Mouse (Mus musculus) layer of hippocampus, adult 8-10 months (tissue): Measurements from ENCODE around the gene Commd7. TPM values are rescaled to one million over a fixed set of nuclear protein-coding genes. Genes with fewer than 3 reads are reported as not detected.
"Not testable (repeated sequence)": the region's sequence is repeated elsewhere in the genome, so short reads cannot be mapped to it uniquely, and the experiment has no call there.

Experiments used
- DNase-seq, 2 experiments: peaks; one replicate each; pipeline ENCODE4 v3.0.0; 2022; ENCODE audit warnings: low spot score in 2 of 2
- total RNA-seq, 4 experiments: library from RNA; stranded (reverse); gene quantifications; 2 replicates each; pipeline ENCODE4 v1.2.4; 2022

Gene Commd7
- 10 to 100 TPM; 26.1 to 35.8 (median 29.9) TPM for total RNA-seq

DNA sequence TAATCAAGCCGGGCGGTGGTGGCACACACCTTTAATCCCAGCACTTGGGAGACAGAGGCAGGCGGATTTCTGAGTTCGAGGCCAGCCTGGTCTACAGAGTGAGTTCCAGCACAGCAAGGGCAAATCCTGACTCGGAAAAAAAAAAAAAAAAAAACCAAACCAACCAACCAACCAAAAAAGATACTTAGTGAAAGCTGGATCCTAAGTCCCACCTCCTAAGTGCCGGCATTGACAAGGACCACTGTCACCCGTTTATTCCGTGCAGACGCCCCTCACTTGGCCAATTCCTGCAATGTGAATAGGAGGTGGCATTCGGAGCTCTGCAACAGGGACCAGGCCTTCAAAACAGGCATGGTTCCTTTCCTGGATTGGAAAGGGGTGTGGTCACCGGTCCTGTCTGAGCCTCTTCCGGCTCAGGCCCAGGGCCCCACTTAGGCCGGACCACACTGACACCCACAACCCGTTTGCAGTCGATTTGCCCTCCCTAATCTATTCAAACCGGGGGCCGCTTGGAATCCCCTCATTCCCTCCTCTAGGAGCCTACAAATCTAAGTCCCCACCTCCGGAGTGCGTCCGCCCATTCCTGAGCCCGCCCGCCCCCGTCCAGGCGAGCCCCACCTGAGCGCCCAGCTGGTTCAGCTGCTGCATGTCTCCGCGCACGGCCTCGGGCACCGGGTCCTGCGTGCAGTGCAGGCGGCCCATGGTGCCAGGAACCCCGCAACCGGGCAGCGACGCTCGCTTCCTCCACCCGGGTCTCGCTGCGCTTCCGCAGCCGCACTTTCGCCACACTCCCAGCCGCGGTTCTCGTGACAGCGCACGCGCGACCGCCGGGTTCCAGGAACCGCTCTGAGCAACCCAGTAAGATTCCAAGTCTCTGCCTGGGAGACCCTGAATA, at the start of gene Commd7:
Gene Commd7, minus strand, starts transcription at position 806 of the 895 bp plus-strand sequence.
- peak; percentile 57 to 84 for DNase-seq

DNA sequence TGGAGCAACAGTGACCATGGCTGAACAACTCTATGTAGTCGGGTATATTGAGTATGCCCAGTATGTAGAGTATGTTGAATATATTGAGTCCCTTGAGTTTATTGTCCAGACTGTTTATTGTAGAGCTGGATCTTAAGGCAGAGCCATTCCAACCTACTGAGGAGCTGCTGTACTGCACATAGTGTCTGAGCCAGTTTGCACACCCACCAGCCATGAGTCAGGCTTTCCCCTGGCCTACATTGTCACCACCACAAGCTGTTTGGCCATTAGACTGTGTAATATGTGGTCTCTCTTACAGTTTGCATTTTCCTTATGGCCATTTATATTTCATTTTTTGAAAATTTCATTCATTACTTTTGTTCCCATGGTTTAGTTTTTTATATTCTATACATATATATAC, 47.4 kb upstream of the Commd7 start:
- DNase-seq, result peak in 1 of 2 experiments; percentile 28

DNA sequence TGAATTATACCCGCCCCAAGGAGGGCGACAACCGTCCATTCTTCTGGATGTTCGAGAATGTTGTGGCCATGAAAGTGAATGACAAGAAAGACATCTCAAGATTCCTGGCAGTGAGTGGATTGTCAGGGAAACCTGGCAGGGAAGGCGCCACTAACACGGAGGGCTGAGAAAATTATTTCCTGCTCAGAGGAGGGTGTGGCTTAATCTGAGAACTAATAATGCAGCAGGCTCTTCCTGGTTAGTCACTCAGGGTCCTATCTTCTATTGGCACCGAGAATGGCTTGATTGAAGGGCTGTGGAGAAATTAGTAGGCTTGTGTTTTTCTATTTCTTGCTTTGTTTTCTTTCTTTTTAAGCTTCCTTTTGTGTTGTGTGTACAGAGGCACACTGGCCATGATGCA, 45.0 kb upstream of the Commd7 start:
- no peak for DNase-seq

DNA sequence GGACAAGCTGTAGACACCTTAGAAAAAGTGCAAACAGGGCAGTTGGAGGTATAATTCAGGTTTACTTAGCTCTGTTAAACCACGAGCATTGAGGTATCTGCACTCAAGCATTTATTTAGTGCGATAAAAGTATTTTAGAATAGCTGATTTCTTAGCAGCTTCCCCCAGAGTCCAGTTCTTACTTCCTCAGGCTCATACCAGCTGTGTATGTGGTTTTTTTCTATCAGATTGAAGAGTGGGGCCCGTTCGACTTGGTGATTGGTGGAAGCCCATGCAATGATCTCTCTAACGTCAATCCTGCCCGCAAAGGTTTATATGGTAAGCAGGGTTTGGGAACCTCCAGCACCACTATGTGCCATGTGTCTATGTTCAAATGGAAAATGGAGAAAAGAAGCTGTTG, 44.4 kb upstream of the Commd7 start:
- no peak for DNase-seq

DNA sequence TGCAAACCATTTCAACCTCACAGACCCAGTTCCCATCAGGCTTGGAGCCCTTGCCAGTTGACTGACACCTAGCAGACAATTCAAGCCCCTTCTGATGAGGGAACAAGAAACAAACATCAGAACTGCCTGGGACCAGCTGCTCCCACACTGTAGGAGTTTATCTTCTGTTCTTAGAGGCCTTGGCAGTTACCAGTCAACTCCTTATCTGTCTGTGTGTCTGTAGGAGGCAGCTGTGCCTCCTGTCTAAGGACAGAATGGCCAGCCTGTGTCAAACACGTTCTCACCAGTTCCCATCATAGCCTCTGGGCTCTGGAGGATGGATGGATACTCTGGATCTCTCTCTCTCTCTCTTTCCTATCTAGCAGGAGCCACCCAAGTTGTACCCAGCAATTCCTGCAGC, 42.8 kb upstream of the Commd7 start:
- DNase-seq, result not testable (repeated sequence)

DNA sequence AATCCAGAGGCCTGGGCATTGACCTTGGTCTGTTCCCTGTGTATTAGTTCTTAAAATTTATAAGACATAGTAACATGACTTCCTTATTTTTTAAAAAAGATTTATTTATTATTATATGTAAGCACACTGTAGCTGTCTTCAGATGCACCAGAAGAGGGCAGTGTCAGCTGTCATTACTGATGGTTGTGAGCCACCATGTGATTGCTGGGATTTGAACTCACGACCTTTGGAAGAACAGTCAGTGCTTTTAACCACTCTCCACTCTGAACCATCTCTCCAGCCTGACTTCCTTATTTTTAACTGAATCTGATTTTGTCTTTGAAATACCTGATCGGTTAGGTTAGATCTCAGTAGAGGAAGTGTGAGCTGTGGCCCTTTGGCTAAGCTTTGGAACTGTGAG, 40.0 kb upstream of the Commd7 start:
- no peak for DNase-seq

DNA sequence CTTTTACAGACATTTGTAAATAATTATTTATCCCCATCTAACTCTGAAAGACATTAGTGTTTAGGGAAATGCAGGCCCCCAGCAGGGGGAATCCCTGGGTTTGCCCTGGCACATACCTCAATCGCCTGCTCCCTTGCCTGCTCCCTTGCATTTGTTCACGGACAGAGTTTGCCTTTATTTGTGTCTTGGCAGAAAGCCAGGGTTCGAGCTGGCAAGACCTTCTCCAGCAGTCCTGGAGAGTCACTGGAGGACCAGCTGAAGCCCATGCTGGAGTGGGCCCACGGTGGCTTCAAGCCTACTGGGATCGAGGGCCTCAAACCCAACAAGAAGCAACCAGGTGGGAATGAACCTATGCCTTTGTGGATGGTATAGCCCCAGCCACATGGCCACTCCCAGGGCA, 37.5 kb upstream of the Commd7 start:
- DNase-seq, result peak in 1 of 2 experiments; percentile 6

DNA sequence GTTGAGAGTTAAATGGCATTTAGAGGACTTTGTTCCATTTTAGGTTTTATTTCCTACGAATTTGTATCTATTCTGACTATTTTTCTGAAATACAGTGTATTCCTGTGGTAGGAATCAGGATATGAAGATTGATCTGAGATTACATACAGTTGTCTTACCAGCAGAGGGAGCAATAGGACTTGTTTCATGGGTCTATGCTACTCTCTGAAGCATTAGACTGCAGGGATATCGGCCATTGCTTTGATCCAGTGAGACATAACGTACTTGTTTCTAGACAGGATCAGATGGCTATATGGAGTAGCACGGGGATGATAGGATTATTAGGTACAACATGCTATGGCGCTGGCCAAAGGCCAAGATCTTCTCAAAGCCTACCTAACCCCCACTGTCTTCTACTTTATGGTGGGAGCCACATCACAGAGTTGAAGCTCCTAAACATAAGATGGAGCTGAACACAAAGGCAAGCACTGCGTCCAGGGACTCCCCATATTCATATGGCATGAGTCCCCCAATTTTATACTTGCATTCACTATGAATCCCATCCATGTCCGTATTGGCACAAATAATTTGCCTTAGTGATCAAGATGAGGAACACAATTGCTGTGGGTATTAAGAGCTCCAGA, 36.3 kb upstream of the Commd7 start:
- peak in 1 of 2 experiments; percentile 15 for DNase-seq

DNA sequence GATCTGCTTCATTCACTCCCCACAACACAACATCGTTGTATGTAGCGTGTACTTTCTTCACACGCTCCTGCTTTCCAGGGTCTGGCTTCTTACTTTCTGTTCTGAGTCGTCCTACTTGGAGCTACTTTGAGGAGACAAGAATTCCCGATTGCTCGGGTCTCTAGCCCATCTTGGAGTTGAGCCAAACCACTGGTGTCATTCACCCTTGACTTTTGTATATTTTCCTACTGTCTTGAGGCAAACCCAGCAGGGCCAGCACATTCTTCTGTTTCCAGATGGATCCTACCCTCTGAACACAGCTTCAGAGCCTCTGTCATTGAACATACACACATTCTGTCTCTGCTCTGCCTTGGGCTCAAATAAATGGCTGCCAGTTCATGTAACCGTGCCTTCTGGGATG, 32.8 kb upstream of the Commd7 start:
- DNase-seq, result no peak

DNA sequence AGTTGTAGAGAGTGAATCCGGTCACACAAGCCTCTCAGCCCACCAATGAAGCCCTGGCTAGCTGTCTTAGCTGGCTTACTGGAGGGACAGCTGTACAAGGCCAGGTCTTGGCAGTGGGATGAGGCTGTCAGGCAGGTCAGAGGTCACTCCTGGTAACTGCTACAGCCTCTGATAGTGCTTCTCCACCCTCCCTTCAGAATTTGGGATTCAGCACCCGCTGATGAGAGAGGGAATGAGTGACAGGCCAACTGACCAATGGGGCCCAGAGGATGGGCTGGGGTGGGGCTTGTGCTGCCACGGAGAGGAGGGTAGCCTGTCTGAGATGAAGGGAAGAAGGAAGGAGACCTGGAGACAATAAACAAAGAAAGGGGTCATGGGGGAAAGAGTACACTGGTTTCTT, 28.0 kb upstream of the Commd7 start:
- DNase-seq, result no peak

DNA sequence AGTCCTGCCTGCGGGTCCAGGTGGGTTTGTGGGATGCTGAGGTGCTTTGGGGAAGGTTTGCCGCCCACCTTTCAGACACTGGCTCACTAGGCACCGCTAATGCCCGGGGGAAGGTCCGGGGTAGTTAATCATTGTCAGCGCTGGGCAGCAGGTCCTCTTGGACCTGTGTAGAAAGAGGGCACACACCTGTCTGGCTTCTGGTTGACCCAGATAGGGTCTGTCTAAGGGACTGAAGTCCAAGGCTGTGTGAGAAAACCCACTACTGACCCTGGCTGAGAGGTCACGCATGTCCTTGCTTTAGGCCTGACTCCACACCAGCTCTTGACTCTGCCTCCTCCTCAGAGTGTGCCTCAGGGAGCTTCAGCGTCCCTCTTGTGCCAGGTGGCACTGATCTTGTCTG, 25.1 kb upstream of the Commd7 start:
- not testable (repeated sequence) for DNase-seq

DNA sequence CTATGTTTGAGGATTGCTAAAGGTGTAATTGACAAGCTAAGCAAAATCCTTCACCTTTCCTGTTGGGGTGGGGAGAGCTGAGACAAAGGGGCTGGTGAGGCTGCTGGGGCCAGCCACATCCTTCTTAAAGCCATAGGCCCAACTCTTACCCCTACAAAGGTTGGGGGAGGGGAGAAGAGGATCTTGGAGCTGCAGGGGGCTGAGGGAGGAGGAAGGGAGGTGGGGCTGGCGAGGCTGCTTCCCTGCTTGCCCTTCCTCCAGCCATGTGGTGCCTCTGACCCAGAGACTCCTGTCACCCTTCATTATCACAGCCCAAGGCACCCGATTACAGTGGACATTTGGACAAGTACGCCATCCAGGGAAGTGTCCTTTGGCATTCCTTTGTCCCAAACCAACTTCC, 19.1 kb upstream of the Commd7 start:
- DNase-seq, result no peak

DNA sequence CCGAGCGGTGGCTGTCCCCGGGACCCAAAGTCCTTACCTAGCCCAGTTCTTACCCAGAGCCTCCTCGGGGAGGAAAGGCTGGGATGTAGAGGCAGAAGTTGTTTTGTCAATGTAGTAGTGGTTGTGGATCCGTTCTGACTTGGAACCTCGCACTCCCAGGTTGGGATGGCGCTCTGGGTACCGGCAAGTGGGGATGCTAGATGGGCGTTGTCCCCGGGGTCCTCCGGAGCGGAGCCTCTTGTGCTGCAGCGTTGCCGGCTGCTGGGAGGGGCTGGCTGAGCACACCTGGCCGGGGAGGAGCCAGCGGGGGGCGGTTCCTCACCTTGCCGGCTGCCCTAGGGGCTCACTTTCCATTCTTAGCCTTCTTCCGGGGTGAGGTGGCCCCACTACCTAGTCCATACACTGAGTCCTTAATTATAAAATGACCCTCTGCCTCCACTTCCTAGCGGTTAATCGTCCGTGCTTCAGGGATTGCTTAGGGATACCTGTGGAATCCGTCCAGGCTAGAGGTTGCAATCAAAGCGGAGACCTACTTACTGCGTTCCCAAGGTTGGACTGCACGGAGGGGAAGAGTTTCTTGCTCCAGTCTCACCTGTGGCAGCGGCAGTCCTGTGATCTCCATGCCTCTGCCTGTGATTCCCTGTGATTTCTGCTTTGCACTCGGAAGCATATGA, 17.6 kb upstream of the Commd7 start:
- no peak for DNase-seq

DNA sequence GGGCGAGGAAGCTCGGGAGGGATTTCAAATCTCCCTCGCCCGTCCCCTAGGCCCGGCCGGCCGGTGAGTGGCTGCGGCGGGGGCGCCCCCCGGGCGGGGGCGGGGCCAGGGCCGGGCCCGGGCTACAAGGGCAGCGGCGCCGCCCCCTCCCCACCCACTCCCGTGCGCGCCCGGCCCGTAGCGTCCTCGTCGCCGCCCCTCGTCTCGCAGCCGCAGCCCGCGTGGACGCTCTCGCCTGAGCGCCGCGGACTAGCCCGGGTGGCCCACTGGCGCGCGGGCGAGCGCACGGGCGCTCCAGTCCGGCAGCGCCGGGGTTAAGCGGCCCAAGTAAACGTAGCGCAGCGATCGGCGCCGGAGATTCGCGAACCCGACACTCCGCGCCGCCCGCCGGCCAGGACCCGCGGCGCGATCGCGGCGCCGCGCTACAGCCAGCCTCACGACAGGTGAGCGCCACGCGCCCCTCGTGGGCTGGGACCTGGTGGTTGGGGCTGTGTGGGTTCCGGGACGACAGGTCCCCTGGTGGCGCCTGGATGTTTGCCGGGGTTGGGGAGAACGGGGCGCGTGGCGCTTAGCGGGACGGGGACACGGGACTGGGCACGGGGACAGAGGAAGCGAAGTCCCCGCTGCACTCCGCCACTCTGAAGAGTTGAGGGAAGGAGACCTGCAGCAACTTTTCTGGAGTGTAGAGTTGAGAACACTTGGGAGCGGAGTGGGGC, 16.9 kb upstream of the Commd7 start, which contains the start of gene Dnmt3b:
Gene Dnmt3b, plus strand, starts transcription at position 153 of the 716 bp plus-strand sequence.
- peak in 1 of 2 experiments; percentile 9 for DNase-seq

DNA sequence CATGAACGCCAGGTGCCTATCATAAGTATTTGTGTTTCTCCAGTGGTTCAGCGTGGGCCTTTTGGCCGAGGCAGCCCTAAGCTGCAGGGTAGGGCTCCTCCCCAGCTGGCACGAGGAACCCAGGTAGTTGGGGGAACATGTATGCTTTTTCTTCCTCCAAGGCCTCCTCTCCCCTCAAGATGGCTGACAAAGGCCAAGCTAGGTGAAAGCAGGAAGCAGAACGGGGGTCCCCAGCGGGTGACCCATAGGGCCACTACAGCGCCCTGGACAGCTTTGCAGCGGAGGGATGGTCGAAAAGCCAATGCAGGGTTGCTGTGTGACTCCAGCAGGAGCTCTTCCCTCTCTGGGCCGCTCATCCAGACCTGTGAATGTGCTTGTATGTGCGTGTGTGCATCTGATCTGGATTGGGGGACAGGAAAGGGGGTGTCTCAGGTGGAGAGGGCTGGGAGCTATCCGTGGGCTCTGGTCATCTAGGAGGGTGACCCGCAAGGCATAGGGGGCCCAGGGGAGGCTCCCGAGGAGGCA, 16.3 kb upstream of the Commd7 start:
- no peak for DNase-seq

DNA sequence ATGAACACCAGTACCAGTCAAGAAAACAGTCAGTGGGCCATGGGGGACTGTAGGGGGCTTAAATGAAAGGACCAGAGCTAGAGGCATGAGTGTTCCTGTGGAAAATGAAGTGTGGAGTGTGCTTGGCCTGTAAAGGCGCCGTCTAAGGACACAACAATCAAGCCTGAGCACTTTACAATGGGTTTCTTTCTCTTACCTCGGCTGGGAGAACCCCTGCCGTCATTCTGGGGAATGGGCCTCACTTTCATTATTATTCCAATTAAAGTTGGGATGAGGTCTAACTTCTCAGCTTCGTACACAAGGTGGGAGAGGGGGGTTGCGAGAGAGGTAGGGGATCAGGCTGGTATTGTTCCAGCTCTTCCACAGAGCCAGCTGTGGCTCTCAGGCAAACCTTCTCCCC, 10.4 kb upstream of the Commd7 start:
- no peak for DNase-seq

DNA sequence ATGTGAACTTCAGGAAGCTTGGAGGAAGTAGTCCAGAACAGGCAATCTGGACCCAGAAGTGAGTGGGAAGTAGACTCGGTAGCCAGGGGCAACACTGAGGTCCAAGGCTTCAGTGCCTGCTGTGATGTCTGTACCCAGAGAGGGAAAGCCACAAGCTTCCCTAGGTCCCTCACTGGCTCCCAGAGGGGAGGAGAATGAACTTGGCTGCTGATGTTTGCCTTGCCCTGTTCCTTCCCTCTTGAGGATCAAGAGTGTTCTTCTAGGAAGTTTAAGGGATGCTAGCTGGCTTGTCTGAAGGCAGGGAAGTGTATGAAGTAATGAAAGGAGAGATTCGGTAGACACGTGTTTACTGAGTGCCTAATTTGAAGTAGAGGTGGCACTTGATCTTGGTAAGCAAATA, 9.9 kb upstream of the Commd7 start:
- no peak for DNase-seq

DNA sequence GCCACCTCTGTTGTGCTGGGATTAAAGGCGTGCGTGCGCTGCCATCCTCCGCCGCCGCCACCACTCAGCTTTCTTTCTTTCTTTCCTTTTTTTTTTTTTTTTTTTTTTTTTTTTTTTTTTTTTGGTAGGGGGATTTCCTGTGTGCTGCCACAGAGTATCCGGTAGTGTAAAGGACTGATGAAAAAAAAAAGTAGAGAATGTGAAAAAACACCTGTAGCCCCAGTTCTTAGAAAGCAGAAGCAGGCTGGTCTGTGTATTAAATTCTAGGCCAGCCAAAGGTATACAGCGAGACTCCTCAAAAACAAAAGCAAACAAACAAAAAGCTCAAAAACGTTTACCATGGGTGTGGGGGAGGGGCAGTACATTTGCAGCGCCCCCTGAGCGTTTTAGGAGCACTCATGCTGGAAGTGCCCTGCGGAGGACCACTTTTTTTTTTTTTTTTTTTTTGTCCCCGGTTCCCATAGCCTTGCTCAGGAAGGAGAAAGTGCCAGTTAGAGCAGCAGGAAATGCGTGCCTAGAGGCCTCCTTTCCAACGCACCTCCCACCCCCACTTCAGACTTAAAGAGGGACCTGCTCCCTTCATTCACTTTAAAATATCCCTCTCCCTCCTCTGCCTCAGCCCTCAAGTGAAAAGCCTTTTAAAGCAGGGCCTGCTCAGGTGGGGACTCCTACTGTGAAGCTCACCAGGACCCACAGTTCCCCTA, 6.5 kb upstream of the Commd7 start:
- DNase-seq, result no peak

DNA sequence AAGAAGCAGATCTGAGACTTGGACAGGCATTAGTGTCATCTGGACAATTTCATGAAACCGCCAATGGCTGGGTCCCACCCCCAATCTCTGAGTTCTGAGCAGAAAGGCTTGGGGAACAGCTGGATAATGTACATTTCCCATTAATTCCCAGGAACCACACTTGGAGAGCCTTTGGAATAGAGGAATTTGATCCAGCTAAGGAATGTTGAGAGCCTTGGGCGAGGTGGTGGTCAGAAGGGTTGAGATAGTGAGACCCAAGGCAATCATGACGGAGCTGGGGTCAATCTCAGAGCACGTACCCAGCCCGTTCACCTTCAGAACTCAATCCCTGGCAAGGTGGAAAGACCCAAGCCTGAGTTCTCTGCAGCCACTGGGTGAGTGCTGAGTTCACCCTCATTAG, 678 bp upstream of the Commd7 start:
- DNase-seq, result no peak

DNA sequence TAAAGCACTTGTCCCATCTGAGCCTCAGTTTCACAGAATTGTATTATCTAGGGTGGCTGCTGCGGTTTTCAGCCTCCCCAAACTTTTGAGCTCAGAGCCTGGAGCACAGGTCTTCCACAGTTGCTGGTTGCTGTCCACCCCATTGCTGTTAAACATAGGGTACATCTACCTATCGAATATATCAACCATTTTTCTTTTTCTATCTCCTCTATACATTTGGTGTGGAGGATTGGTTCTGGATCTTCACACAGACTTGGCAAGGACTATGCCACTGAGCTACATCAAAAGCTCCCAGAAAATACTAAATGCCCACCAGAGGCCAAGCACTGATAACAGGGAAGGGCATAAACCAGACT, 268 bp upstream of the Commd7 start:
- no peak for DNase-seq

DNA sequence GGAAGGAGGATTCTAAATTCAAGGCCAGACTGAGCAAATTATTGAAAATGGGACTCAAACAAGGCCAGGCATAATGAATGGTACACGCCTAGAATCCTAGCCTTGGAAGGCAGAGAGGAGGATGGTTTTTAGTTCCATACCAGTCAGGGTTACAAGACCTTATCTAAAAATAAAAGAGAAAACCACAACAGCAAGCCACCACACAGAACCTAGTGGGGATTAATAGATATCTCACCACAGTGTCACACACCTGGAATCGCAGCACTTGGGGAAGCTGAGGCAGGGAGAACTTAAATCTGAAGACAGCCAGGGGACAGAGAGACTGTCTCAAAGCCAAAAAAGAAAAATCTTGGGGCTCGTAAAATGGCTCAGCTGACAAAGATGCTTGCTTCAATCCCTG, 1.6 kb downstream of the Commd7 start:
- DNase-seq, result no peak
